In genomic region chr9:123926041-123926440, GRCm38 (mm10) we compare ENCODE assay signal across 10 mouse cellular contexts. TPM values are rescaled to one million over a fixed set of nuclear protein-coding genes. Genes with fewer than 3 reads are reported as not detected.
DNase-seq lines count a peak whose midpoint lies in the region; ATAC-seq lines count a peak whose summit lies in the region.
"Not testable (repeated sequence)": the region's sequence is repeated elsewhere in the genome, so short reads cannot be mapped to it uniquely, and the experiment has no call there.
"Had no signal": no experiment of that assay in that cellular context is flagged by ENCODE, and none has a peak within 500 bp of the region (broad histone marks: within the 10 kb centered on the region; RNA-seq: fewer than 3 reads in every experiment).

No protein-coding gene starts in this region.

- H3K9me3 ChIP-seq in intestine, embryonic 14.5 days (ENCODE audit: control insufficient read depth, low read length); megakaryocyte, embryonic 14.5 days: not testable (repeated sequence)

- not testable (repeated sequence) for H3K36me3 ChIP-seq in intestine, embryonic 14.5 days (ENCODE audit: control insufficient read depth, insufficient read depth, low read length); megakaryocyte, embryonic 14.5 days (replicated peaks; ENCODE audit: low read length)

- not testable (repeated sequence) for H3K27me3 ChIP-seq in intestine, embryonic 14.5 days (replicated peaks; ENCODE audit: control insufficient read depth, insufficient read depth, low read length); megakaryocyte, embryonic 14.5 days (replicated peaks)

- H3K4me2 ChIP-seq in intestine, embryonic 14.5 days (ENCODE audit: low read length), result peak overlapping the region; percentile 46

- H3K27ac ChIP-seq in intestine, embryonic 14.5 days (ENCODE audit: low read depth), result not testable (repeated sequence)

- not testable (repeated sequence) for ATAC-seq in intestine, embryonic 14.5 days (replicated peaks; ENCODE audit: low FRiP score, low TSS enrichment, low read depth)

- DNase-seq in adrenal gland, postnatal 14 days, result peak; percentile 73
- peak; percentile 88 for DNase-seq in embryo, embryonic 11 days
- DNase-seq in heart, adult 11 months, result peak; percentile 96
- peak; percentile 71 for DNase-seq in intestine, embryonic 14.5 days (ENCODE audit: low spot score)
- DNase-seq in left cerebral cortex, postnatal 25 days (ENCODE audit: low spot score in 2 of 2), result peak; percentile 50 to 79
- DNase-seq in right cerebral cortex, adult 2 months (ENCODE audit: low spot score in 2 of 2), result peak; percentile 56 to 67
- peak; percentile 46 for DNase-seq in urinary bladder, postnatal 25 days (ENCODE audit: low spot score)

- not testable (repeated sequence) for H3K4me1 ChIP-seq in intestine, embryonic 14.5 days (replicated peaks; ENCODE audit: control insufficient read depth, insufficient read depth, low read length)
- peaks cover 71% of the 10 kb centered on the region for H3K4me1 ChIP-seq in megakaryocyte, embryonic 14.5 days

- not testable (repeated sequence) for H3K9ac ChIP-seq in intestine, embryonic 14.5 days (ENCODE audit: low read length)

- peak overlapping the region; percentile 29 for H3K4me3 ChIP-seq in intestine, embryonic 14.5 days (ENCODE audit: low read depth, low read length)
- peak overlapping the region; percentile 93 for H3K4me3 ChIP-seq in megakaryocyte, embryonic 14.5 days (replicated peaks)

- 6% methylated on average over 5 of the region's 5 CpGs for WGBS in intestine, embryonic 14.5 days

- intact Hi-C loops in left cerebral cortex, postnatal 25 days (cut with DNase I), result not testable (repeated sequence)

RNA-seq across cellular contexts. Expression of gene Ccr1, which starts 42.5 kb away (rescaled TPM):
- 0.86 and 0.89 TPM in 2 replicates for total RNA-seq in adrenal gland, postnatal 14 days (2021)
- 3.0 and 3.8 TPM in 2 replicates for polyA plus RNA-seq in intestine, embryonic 14.5 days (2014; fragmentation: Nextera tagmentation; extraction: Ambion mirVana)
- 1 to 10 TPM in 1 of 2 experiments, under 1 TPM in 1; 0.57 to 1.1 TPM for total RNA-seq in left cerebral cortex, postnatal 25 days (2021)
- polyA plus RNA-seq in megakaryocyte, embryonic 14.5 days (2012; ENCODE audit: insufficient read depth, low replicate concordance), result 0.30 TPM in 1 of 2 replicates, not detected in the other

RNA-seq across cellular contexts. Expression of gene Ccr1l1, which starts 52.2 kb away (rescaled TPM):
- total RNA-seq in adrenal gland, postnatal 14 days (2021), result not detected in 2 replicates
- not detected in 2 replicates for polyA plus RNA-seq in intestine, embryonic 14.5 days (2014; fragmentation: Nextera tagmentation; extraction: Ambion mirVana)
- total RNA-seq in left cerebral cortex, postnatal 25 days (2021), result not detected
- not detected in 2 replicates for polyA plus RNA-seq in megakaryocyte, embryonic 14.5 days (2012; ENCODE audit: insufficient read depth, low replicate concordance)
- total RNA-seq: adrenal gland, postnatal 4 days; layer of hippocampus, postnatal 36 days had no signal

Comparison
In these comparisons a context has a peak if more than half of its experiments do, and no peak if none do; other contexts are left out.
1. DNase-seq: peak in every context shown above with its lines; median percentile 96 in heart, adult 11 months; 88 in embryo, embryonic 11 days; 73 in adrenal gland, postnatal 14 days; 71 in intestine, embryonic 14.5 days; 64 in left cerebral cortex, postnatal 25 days; 62 in right cerebral cortex, adult 2 months; 46 in urinary bladder, postnatal 25 days.